Mouse (Mus musculus): Measurements from ENCODE around the gene Mfap5. TPM values are rescaled to one million over a fixed set of nuclear protein-coding genes. Genes with fewer than 3 reads are reported as not detected.

Mfap5 gene
- total and polyA plus RNA-seq, 3 experiments, result not detected

- Histone ChIP-seq H3K36me3 (ENCODE audit: control insufficient read depth in 1 of 2, insufficient read depth in 2 of 2, low read length in 2 of 2) (no peaks in the 10 kb centered on the region), H3K27me3 (ENCODE audit: control insufficient read depth in 1 of 2, insufficient read depth in 2 of 2, low read length in 2 of 2) (peaks cover 6 to 7% of the 10 kb centered on the region in 2 experiments), H3K9me3 (replicated peaks; ENCODE audit: insufficient read depth, low read length) (no peaks in the 10 kb centered on the region), H3K4me3 (ENCODE audit: control insufficient read depth in 1 of 2, insufficient read depth in 1 of 2, low read depth in 2 of 2, low read length in 2 of 2) (no peak overlapping the region), H3K4me1 (ENCODE audit: control insufficient read depth in 1 of 2, insufficient read depth in 2 of 2, low read length in 2 of 2) (no peaks in the 10 kb centered on the region; a peak in 1 of 4 replicates), H3K9ac (ENCODE audit: control insufficient read depth, low read depth, low read length, poor library complexity, severe bottlenecking) (no peak overlapping the region), H3K27ac (ENCODE audit: control insufficient read depth, low read depth, low read length) (no peak overlapping the region), H3K79me2 (ENCODE audit: control insufficient read depth, insufficient read depth, low read length, poor library complexity) (no peaks in the 10 kb centered on the region)
- TF ChIP-seq ZMIZ1 (IDR thresholded peaks at IDR 0.05; ENCODE audit: low read depth, low read length) (no peak), RCOR1 (IDR thresholded peaks at IDR 0.05; ENCODE audit: low read depth, low read length) (0 out of 2 replicates have a peak, but pooled peaks have one; percentile 11), RAD21 (IDR thresholded peaks at IDR 0.05; ENCODE audit: low read depth, low read length) (no peak), ZKSCAN1 (IDR thresholded peaks at IDR 0.05; ENCODE audit: low read depth, low read length) (no peak), UBTF (IDR thresholded peaks at IDR 0.05; ENCODE audit: borderline replicate concordance, insufficient read depth, low read depth, low read length) (no peak), BHLHE40 (IDR thresholded peaks at IDR 0.05; ENCODE audit: borderline replicate concordance, low read depth, low read length) (no peak), TCF12 (IDR thresholded peaks at IDR 0.05; ENCODE audit: low read depth, low read length) (no peak)
- no peak for DNase-seq (ENCODE audit: low read depth, low spot score)
Measured at GRCm38 (mm10) chr6:122495082-122495881, 10.4 kb upstream of the Mfap5 start.

- Histone ChIP-seq H3K27me3 (ENCODE audit: control insufficient read depth in 1 of 2, insufficient read depth in 2 of 2, low read length in 2 of 2) (peaks cover 6 to 7% of the 10 kb centered on the region in 2 experiments), H3K27ac (ENCODE audit: control insufficient read depth, low read depth, low read length) (no peak overlapping the region), H3K9ac (ENCODE audit: control insufficient read depth, low read depth, low read length, poor library complexity, severe bottlenecking) (no peak overlapping the region), H3K36me3 (ENCODE audit: control insufficient read depth in 1 of 2, insufficient read depth in 2 of 2, low read length in 2 of 2) (no peaks in the 10 kb centered on the region), H3K4me3 (ENCODE audit: control insufficient read depth in 1 of 2, insufficient read depth in 1 of 2, low read depth in 2 of 2, low read length in 2 of 2) (no peak overlapping the region), H3K4me1 (ENCODE audit: control insufficient read depth in 1 of 2, insufficient read depth in 2 of 2, low read length in 2 of 2) (no peaks in the 10 kb centered on the region; a peak in 1 of 4 replicates), H3K79me2 (ENCODE audit: control insufficient read depth, insufficient read depth, low read length, poor library complexity) (no peaks in the 10 kb centered on the region), H3K9me3 (replicated peaks; ENCODE audit: insufficient read depth, low read length) (no peaks in the 10 kb centered on the region)
- DNase-seq (ENCODE audit: low read depth, low spot score), result peak; percentile 42
- no peak for TF ChIP-seq NRF1 (IDR thresholded peaks at IDR 0.05; ENCODE audit: insufficient read depth, low read depth, low read length, poor library complexity, severe bottlenecking)
- no peak for TF ChIP-seq HCFC1 (IDR thresholded peaks at IDR 0.05; ENCODE audit: low read depth, low read length)
- TF ChIP-seq EP300 (IDR thresholded peaks at IDR 0.05; ENCODE audit: low read depth in 1 of 2, low read length in 2 of 2), result no peak
- TF ChIP-seq KAT2A (conservative IDR thresholded peaks at IDR 0.05; ENCODE audit: low read depth, low read length), result no peak
- no peak for TF ChIP-seq POLR2A (IDR thresholded peaks at IDR 0.05; ENCODE audit: control insufficient read depth in 1 of 2, insufficient read depth in 1 of 2, low read depth in 1 of 2, low read length in 2 of 2, poor library complexity in 1 of 2)
- peak; percentile 73 for TF ChIP-seq SMC3 (IDR thresholded peaks at IDR 0.05; ENCODE audit: low read depth, low read length)
- TF ChIP-seq UBTF (IDR thresholded peaks at IDR 0.05; ENCODE audit: borderline replicate concordance, insufficient read depth, low read depth, low read length), result no peak
- no peak for TF ChIP-seq CHD1 (IDR thresholded peaks at IDR 0.05; ENCODE audit: low read depth, low read length)
- TF ChIP-seq MYB (IDR thresholded peaks at IDR 0.05; ENCODE audit: low read depth, low read length), result no peak
- TF ChIP-seq ZKSCAN1 (IDR thresholded peaks at IDR 0.05; ENCODE audit: low read depth, low read length), result no peak
- no peak for TF ChIP-seq NELFE (IDR thresholded peaks at IDR 0.05; ENCODE audit: low read depth, low read length)
- TF ChIP-seq MXI1 (IDR thresholded peaks at IDR 0.05; ENCODE audit: low read depth, low read length), result no peak
- TF ChIP-seq ZMIZ1 (IDR thresholded peaks at IDR 0.05; ENCODE audit: low read depth, low read length), result no peak
- no peak for TF ChIP-seq USF1 (IDR thresholded peaks at IDR 0.05; ENCODE audit: low read depth, low read length)
- no peak for TF ChIP-seq MAZ (IDR thresholded peaks at IDR 0.05; ENCODE audit: low read depth, low read length)
- TF ChIP-seq E2F4 (IDR thresholded peaks at IDR 0.05; ENCODE audit: borderline replicate concordance, low read depth, low read length), result no peak
- TF ChIP-seq ETS1 (IDR thresholded peaks at IDR 0.05; ENCODE audit: low read depth, low read length), result no peak
- no peak for TF ChIP-seq TCF12 (IDR thresholded peaks at IDR 0.05; ENCODE audit: low read depth, low read length)
- no peak for TF ChIP-seq MAFK (IDR thresholded peaks at IDR 0.05; ENCODE audit: borderline replicate concordance, low read depth, low read length)
- TF ChIP-seq GATA1 (IDR thresholded peaks at IDR 0.05; ENCODE audit: low read depth, low read length), result no peak
- no peak for TF ChIP-seq TAL1 (IDR thresholded peaks at IDR 0.05; ENCODE audit: low read length)
- no peak for TF ChIP-seq POLR2AphosphoS5 (IDR thresholded peaks at IDR 0.05; ENCODE audit: borderline replicate concordance, low read depth, low read length)
- no peak for TF ChIP-seq GABPA (IDR thresholded peaks at IDR 0.05; ENCODE audit: low read depth, low read length)
- TF ChIP-seq BHLHE40 (IDR thresholded peaks at IDR 0.05; ENCODE audit: borderline replicate concordance, low read depth, low read length), result no peak
- no peak for TF ChIP-seq ELF1 (IDR thresholded peaks at IDR 0.05; ENCODE audit: low read depth, low read length)
- no peak for TF ChIP-seq JUND (IDR thresholded peaks at IDR 0.05; ENCODE audit: low read depth, low read length)
- TF ChIP-seq RAD21 (IDR thresholded peaks at IDR 0.05; ENCODE audit: low read depth, low read length), result peak; percentile 79
Measured at GRCm38 (mm10) chr6:122496501-122496900, 9.1 kb upstream of the Mfap5 start.
